Mouse (Mus musculus) right cerebral cortex, postnatal 25 days (tissue): ENCODE measurements around the gene Gm20695.
"Not testable (repeated sequence)": the region's sequence is repeated elsewhere in the genome, so short reads cannot be mapped to it uniquely, and the experiment has no call there.

ENCODE experiments used
- DNase-seq: peaks from one replicate; pipeline ENCODE4 v3.0.0; 2022

Gm20695 gene

GRCm38 (mm10) chr16:3884201-3885064 lies at the start of gene Gm20695, which contains the start of gene Zfp597:
Gene Gm20695 (plus strand): TSS chr16:3884648.
Gene Zfp597 (minus strand): TSS chr16:3884561.
- peak; percentile 96 for DNase-seq

- DNase-seq, result no peak
Observed at GRCm38 (mm10) chr16:3835461-3835860, 49.0 kb upstream of the Gm20695 start.

- DNase-seq, result no peak
Observed at GRCm38 (mm10) chr16:3839157-3839885, 45.1 kb upstream of the Gm20695 start.

- DNase-seq, result no peak
Observed at GRCm38 (mm10) chr16:3842989-3843388, 41.5 kb upstream of the Gm20695 start.

GRCm38 (mm10) chr16:3843796-3844195 lies 40.7 kb upstream of the Gm20695 start:
- no peak for DNase-seq

- peak; percentile 91 for DNase-seq
Observed at GRCm38 (mm10) chr16:3846711-3847518, 37.5 kb upstream of the Gm20695 start, which contains the start of gene Zfp174. Gene Zfp174 (plus strand): TSS chr16:3847268.

- no peak for DNase-seq
Observed at GRCm38 (mm10) chr16:3847871-3848270, 36.6 kb upstream of the Gm20695 start.

- no peak for DNase-seq
Observed at GRCm38 (mm10) chr16:3848416-3848815, 36.0 kb upstream of the Gm20695 start.

- DNase-seq, result not testable (repeated sequence)
Observed at GRCm38 (mm10) chr16:3851301-3851700, 33.1 kb upstream of the Gm20695 start.

- DNase-seq, result no peak
Observed at GRCm38 (mm10) chr16:3852586-3852985, 31.9 kb upstream of the Gm20695 start.

GRCm38 (mm10) chr16:3854437-3855182 lies 29.8 kb upstream of the Gm20695 start:
- no peak for DNase-seq

- DNase-seq, result no peak
Observed at GRCm38 (mm10) chr16:3855776-3856175, 28.7 kb upstream of the Gm20695 start.

GRCm38 (mm10) chr16:3859254-3859653 lies 25.2 kb upstream of the Gm20695 start:
- no peak for DNase-seq

GRCm38 (mm10) chr16:3871815-3872214 lies 12.6 kb upstream of the Gm20695 start:
- DNase-seq, result no peak

GRCm38 (mm10) chr16:3872216-3873047 lies 12.0 kb upstream of the Gm20695 start, which contains the start of gene Naa60:
Gene Naa60 (plus strand): TSS chr16:3872375.
- peak; percentile 88 for DNase-seq

- no peak for DNase-seq
Observed at GRCm38 (mm10) chr16:3876346-3876745, 8.1 kb upstream of the Gm20695 start.

- no peak for DNase-seq
Observed at GRCm38 (mm10) chr16:3885065-3885670, 720 bp downstream of the Gm20695 start.

- DNase-seq, result peak; percentile 28
Observed at GRCm38 (mm10) chr16:3891621-3892295, 7.3 kb downstream of the Gm20695 start.

GRCm38 (mm10) chr16:3893739-3894138 lies 9.3 kb downstream of the Gm20695 start:
- DNase-seq, result no peak

- DNase-seq, result no peak
Observed at GRCm38 (mm10) chr16:3895173-3895792, 10.8 kb downstream of the Gm20695 start.
